Mouse (Mus musculus) mouse embryonic stem cell (cell line): Measurements from ENCODE around the gene Ip6k3.

ENCODE experiments used
- in situ Hi-C, 2 experiments: fragments of 300-500 bp; cut with MboI; formaldehyde crosslinking; loops; 1 replicate in 1 of 2; 3 replicates in 1 of 2; pipeline ENCODE4 v1.14.3; 2019 to 2020; ENCODE audit warnings: low sequenced_read_pairs in 2 of 2, low pct_unique_long_range_greater_than_20kb in 1 of 2, mixed read lengths in 1 of 2; ENCODE audit not compliant: unreplicated experiment in 1 of 2

Gene Ip6k3

DNA sequence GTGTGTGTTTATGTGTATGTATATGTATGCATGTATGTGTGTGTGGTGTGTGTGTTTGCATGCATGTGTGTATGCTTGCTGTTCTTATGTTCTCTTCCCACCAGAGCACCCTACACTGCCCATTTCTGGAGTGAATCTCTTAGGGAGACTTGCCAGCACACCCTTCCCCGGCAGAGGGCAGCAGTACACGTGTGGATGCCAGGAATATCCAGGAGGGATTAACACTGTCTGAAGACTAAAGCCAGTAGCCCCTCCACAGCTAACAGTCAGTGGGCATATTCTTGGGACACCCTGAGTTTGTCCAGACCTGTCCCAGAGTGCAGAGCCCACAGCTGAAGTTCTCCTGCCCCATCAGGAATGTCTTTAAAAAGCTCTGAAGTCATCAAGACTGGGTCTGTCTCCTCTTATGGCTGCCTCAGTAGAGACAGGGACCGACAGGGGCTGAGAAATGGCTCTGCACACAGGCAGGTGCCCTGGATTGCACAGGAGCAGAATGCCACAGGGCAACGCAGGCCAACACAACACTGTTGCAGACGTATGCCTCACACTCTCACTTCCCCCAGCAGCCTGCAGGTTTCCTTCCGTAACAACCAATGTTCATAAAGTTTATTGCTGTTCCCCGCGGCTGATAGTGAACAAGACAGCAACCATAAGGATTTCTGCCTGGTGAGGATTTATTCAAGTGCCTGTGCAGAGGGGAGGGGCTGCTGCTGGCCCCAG, 2.4 kb downstream of the Ip6k3 start:
- in situ Hi-C loops: loop anchor here (10.0 to 25.0 kb wide), 2 partner anchors 230 to 347 kb away; partner anchors contain the start of gene Grm4 (in 1 of the 2)

DNA sequence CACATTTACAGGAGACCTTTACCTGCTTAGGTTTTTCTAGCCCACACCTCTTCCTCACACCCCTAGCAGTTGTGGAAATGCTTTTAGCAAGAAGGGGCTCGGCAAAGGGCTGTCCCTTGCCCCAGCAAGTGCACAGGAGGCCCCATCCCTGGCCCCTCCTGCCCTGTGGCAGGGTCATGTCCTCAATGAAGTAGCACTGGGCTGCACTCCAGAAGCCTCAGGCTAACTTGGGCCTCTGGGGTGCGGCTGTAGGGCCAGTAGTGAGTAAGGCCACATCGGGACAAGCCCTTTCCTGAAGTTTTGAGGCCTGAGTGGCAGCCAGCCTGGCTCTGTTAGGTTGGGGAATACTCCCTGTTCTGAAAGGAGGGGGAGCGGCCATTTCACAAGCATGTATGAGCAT, 6.7 kb downstream of the Ip6k3 start:
- in situ Hi-C loops: loop anchor here (10.0 to 25.0 kb wide), 2 partner anchors 234 to 351 kb away; partner anchors contain the start of gene Grm4 (in 1 of the 2)

DNA sequence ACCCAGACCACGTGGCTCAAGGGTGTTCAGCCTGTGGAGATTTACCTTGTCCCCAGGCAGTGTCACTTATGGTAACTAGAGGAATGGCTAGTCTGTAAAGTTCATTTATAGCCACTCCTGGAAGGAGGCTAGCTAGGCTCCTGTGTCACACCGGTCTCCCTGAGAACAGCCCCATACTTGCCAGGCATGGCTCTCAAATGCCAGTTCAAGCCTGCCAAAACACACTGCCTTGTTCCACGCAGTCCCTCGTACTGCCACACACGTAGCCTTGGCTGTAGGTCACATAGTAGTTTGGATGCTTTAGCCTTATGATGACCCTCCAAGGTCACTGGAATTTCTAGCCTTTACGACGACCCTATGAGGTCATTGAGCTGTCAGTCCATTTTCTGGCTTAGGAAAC, 8.4 kb downstream of the Ip6k3 start:
- in situ Hi-C loops: loop anchor here in 1 of 2 experiments (25.0 kb wide), 1 partner anchor 353 kb away; the partner anchor contains the start of gene Grm4

DNA sequence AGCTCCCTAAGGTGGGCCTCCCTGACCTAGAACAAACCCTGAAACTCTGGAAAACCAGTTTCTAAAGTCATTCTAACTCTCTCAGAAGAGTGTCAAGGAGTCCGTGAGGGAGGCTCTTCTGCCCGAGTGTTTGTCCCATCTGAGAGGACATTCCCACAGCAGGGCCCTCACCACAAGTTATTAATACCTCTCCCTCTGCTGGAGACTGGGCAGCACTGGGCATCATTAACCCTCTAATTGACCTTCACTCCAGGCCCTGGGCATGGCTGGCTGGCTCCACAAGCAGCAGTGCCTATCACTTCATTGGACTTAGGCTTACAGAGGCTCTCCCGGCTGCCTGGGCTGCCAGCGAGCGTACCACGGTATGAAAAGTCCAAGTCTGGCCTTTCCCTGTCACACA, 9.2 kb downstream of the Ip6k3 start:
- in situ Hi-C loops: loop anchor here in 1 of 2 experiments (25.0 kb wide), 1 partner anchor 354 kb away; the partner anchor contains the start of gene Grm4

DNA sequence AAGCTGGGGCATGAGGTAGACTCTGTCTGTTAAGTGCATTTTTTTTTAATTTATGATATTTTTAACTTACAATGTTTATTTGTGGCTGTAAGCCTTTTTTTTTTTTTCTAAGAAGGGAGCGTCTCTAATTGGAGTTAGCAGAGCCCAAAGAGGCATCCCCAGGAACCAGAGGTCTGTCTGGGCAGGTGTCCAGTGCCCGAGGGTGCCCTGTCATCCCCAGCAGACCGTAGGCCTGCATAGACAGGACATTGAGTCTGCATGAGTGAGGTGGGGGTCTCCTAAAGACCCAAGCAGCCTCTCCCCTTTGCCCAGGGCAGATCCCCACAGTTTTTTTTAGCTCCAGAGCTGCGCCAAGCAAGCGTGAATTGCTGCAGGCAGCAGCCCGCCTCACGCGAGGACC, 11.8 kb downstream of the Ip6k3 start:
- in situ Hi-C loops: loop anchor here in 1 of 2 experiments (25.0 kb wide), 1 partner anchor 357 kb away; the partner anchor contains the start of gene Grm4

DNA sequence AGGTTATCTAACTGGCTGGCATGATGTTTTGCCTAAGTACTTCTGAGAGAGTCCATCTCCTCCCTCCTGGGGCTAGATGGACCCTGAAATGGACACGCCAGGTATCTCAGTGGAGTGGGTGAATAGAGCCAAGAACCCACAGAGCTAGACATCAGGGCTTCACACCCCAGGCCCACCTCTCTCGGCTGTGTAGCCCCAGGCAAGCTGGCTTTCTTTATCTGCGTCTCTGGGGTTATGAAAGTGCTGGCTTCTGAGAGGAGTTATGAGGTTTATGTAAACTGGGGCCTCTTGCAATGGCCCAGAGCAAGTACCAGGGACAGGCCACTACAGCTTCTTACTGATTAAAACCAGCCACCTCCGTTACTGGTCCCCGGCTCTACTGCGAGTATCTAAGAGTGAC, 12.7 kb downstream of the Ip6k3 start:
- in situ Hi-C loops: loop anchor here in 1 of 2 experiments (25.0 kb wide), 1 partner anchor 357 kb away; the partner anchor contains the start of gene Grm4

DNA sequence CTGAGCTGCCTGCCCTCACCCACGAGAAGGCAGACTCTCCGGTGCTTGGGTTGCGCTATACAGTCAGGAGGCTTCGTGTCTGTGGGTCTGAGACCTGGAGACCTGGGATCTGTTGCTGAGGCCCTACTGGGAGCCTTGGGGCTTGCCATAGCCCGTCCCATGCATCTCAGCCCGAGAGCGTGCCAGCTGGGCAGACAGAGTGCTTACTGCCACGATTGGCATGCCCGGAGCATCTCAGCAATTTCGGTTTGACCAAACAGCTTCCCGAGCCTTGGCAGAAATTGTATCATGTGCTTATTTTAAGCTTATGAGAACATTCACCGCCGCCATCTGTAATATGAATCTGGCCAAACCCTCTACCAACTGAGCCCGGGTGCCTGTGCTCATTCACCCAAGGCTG, 13.3 kb downstream of the Ip6k3 start:
- in situ Hi-C loops: loop anchor here in 1 of 2 experiments (25.0 kb wide), 1 partner anchor 358 kb away; the partner anchor contains the start of gene Grm4

DNA sequence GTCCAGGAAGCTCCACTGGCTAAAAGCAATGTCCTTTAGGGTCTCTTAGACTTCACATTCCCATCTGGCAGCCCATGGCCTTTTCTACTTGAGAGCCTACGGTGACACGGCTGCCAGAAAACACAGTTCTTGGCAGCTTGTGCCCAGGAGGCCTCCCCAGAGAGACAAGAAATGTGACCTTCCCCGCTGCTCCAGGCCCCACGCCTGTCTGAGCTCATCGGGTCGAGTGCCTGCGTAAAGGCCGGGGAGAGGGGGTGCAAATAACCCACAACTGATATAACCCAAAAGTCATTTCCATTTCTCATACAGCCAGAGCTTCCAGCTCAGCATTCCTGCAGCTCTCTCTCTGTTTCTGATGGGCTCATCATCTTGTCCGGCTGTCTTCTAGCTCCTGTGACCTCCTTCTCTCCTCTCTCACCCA, 13.8 kb downstream of the Ip6k3 start:
- in situ Hi-C loops: loop anchor here in 1 of 2 experiments (25.0 kb wide), 1 partner anchor 359 kb away; the partner anchor contains the start of gene Grm4

DNA sequence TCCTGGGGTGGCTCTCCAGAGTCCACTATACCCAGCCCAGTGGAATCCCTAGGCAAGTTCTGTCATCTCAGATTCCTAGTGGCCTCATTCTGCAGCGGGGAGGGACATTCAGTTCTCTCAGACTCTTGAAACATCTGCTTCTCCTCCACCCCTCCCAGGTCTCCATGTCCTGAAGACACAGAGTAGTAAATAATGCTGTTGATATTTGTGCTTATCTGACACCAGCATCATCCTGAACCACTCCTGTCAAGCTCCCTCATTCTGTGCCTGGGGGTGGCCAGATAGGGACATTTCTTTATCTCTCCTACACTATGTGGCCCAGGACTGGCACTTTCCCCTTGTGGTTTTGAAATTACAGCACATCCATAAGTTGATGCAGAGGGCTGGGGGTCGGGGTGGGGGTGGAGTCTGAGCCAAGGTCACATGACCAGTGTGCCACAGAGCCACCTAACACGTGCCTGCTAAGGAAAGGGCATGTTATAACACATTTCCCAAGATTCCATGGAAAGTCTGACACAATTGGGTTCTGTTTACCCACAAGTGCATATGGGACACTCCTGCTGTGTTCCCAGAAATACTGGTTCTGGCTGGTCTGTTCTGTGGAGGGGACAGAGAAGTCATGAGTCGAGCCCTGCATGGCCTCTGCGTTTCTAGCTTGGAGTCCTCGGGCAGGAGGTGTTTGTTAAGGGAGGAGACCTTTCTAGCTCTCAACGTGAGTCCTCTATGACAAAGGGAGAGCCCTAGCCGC, 14.4 kb downstream of the Ip6k3 start:
- in situ Hi-C loops: loop anchor here in 1 of 2 experiments (25.0 kb wide), 1 partner anchor 359 kb away; the partner anchor contains the start of gene Grm4

DNA sequence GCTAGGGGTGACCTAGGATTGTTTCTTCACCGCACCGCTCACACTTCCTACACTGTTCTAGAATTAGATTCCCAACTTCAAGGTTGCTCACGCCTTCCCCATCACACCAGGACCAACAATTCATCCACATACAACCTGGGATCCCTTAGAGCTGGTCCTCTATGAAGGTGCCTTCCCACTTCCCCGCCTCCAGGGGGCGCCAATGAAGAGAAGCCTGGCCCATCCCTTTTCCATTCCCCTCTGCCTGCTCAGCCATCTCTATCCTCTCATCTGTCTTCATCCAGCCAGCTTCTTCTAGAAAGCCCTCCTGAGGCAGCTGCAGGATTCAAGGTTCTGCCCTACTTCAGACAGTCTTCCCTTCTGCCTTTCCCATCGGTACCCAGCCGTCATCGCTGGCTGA, 16.2 kb downstream of the Ip6k3 start:
- in situ Hi-C loops: loop anchor here in 1 of 2 experiments (25.0 kb wide), 1 partner anchor 361 kb away; the partner anchor contains the start of gene Grm4

DNA sequence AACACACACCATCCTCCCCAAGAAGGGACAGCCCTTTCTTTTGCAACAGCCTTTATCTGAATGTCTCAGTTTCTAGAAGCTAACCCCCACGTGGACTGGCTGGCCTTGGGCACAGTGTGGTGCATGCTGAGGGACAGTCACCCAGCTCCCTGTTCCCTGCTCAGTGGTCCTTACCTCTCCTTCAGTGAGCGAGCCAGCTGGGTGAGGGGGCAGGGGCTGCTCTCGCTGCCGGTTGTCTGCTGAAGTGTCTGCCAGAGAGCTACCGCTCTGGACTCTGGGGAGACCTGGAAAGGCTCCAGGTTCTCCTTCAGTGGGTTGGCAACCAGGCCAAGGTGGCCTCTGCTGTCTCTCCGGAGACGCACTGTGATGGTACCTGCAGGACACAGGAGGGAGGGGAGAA, 16.7 kb downstream of the Ip6k3 start:
- in situ Hi-C loops: loop anchor here in 1 of 2 experiments (25.0 kb wide), 1 partner anchor 361 kb away; the partner anchor contains the start of gene Grm4

DNA sequence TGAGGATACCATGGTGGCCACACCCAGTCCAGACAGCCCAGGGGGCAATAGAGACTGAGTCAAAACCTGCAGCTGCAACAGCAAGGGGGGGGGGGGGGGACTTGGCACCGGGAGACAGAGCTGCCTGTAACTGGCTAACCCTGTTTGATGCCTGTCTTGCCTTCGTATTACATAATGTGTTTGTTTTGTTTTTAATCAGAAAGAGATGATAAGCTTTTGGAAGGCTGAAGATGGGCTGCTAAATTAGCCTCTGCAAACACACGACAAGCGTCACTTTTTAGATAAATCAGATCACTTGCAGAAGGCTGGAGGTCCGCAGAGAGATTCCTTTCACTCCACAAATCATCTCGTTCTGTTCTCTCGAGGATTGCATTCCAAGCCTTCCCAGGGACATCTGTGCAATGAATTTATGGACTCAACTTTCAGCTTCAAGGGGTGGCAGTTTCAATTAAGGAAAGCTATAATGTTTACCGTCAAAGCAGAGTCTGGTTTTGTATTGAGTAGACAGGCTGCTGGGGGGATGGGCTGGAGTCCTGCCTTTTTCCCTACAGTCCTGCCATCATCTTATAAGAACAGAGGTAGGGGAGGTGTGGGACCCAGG, 21.2 kb downstream of the Ip6k3 start:
- in situ Hi-C loops: loop anchor here in 1 of 2 experiments (10.0 kb wide), 1 partner anchor 368 kb away; no protein-coding TSS in a partner anchor

DNA sequence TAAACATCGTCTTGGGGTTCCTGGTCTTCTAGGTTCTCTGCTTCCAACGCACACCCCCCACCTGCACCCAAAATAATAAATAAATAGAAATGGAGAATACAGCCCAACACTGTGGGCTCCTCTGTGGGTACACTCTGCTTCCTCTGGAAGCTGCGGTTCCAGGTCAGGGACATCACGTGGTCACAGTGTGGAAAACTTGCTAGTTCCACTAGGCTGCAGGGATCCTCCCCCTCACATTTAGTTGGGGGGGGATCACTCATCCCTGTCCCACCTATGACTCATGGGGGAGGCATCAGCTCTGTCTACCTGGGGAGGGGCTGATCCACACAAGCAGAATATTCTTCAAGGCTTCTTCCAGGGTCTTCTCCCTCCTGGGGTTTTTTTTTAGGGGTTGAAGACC, 23.4 kb downstream of the Ip6k3 start:
- in situ Hi-C loops: loop anchor here in 1 of 2 experiments (10.0 kb wide), 1 partner anchor 371 kb away; no protein-coding TSS in a partner anchor

DNA sequence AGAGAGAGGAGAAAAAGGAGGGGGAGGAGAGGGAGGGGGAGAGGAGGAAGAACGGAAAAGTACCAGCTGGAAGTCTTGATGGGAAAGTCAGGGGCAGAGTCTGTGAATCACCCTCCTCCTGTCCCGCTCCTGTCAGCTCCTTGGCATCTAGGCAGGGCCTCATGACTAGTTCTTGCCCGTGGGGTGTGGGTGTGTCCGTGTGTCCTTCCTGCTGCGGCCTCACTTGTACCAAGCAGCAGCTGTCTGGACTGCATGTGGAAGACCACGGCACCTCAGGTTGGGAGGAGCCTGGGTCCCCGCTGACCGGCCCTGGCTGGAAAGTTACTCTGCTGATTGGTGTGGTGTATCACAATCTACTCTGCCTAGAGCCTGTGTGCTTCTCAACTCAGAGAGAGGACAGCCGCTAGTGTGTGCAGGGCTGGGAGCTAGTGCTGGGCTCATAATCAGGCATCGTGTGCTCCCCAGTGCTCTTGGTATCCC, 25.6 kb downstream of the Ip6k3 start:
- in situ Hi-C loops: loop anchor here in 1 of 2 experiments (10.0 kb wide), 1 partner anchor 373 kb away; no protein-coding TSS in a partner anchor

DNA sequence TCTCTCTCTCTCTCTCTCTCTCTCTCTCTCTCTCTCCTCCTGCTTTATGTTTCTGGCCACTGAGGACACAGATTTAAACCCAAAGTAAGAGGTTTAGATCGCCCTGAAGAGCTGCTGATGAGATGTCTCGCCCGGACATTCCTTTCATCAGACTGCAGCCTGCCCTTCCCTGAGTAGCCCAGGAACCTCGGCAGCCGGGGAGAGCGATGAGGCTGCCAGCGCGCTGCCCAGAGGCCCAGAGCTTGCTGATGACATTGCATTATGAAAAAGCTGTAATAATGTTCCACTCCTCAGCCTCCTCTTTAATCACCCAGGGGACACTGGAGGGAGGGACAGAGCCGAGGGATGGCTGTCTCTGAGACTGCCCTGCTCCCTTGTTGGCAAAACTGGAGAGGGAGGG, 27.3 kb downstream of the Ip6k3 start:
- in situ Hi-C loops: loop anchor here in 1 of 2 experiments (10.0 kb wide), 1 partner anchor 375 kb away; no protein-coding TSS in a partner anchor

DNA sequence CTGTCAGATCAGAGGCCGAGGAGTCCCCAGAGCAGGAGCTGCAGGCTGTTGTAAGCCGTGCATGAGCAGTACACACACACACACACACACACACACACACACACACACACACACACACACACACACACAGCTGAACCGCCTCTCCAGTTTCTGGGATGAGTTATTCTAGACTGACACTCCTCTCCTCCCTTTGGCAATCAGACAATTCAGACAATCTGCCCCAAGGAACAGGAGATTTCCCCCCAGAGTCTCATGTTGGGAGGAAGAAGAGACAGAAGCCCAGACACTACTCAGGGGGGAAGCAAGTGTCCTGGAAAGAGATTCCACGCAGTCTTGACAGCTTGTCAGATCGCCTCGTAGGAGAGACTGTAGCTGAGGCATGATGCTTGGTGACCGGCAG, 28.3 kb downstream of the Ip6k3 start:
- in situ Hi-C loops: no loop called here

DNA sequence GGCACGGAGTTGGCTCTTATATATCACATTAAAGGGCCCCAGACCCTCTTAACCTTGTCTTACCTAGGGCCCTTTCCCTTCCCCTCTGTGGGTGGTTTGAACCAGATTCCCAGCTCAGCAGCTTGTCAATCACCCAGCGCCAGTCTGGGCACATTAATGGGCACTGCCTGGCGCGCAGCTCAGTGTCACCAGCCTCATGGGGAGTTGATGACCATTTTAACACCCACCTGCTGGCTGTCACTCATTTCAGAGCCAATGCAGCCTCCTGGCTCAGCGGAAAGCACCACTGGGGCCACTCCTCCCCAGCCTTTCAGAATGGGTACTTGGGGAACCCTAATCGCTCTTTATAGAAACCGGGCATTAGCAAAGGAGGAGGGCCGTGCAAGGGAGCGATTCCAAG, 29.2 kb downstream of the Ip6k3 start:
- in situ Hi-C loops: no loop called here

DNA sequence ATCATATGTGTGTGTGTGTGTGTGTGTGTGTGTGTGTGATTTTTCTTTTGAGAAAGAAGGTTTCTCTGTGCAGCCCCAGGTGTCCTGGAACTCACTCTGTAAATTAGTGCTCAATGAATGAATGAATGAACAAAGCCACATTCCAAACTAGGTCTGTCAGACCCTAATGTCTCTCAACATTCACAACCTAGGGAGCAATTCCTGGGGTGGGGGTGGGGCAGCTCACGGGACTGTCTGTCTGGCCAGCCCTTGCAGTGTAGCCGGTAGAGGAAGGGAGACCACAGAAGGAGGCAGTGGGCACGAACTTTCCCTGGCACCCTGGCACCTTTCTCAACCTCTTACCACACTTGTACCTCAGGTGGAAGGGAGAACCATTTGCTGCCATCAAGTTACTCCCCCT, 32.9 kb downstream of the Ip6k3 start:
- in situ Hi-C loops: no loop called here
